Mouse (Mus musculus): ENCODE measurements around the gene Smarcc1. TPM values are rescaled to one million over a fixed set of nuclear protein-coding genes. Genes with fewer than 3 reads are reported as not detected.
A peak's percentile ranks its signal among the peaks of the same experiment; 100 is the strongest.
"Not testable (repeated sequence)": the region's sequence is repeated elsewhere in the genome, so short reads cannot be mapped to it uniquely, and the experiment has no call there.

Gene Smarcc1
- polyA plus RNA-seq, 1 experiment from 2014 or later, result 92.4 TPM

GRCm38 (mm10) chr9:110100627-110101600 is 16.6 kb upstream of the Smarcc1 start:
- Histone ChIP-seq H3K27me3 (no peaks in the 10 kb centered on the region), H3K4me3 (peak overlapping the region; percentile 95), H3K9ac (peak overlapping the region; percentile 82), H3K36me3 (peaks cover 73% of the 10 kb centered on the region), H3K4me2 (peak overlapping the region; percentile 79), H3K27ac (replicated peaks) (peak overlapping the region; percentile 63; the same call in 1 of the 2 replicates), H3K4me1 (replicated peaks) (peaks cover 11% of the 10 kb centered on the region), H3K9me3 (no peaks in the 10 kb centered on the region)
- peak; percentile 95 for ATAC-seq (ENCODE audit: low FRiP score, low read depth)
- 3% methylated on average over 41 of the region's 41 CpGs for WGBS

- Histone ChIP-seq H3K4me1 (replicated peaks) (peaks cover 24% of the 10 kb centered on the region), H3K4me2 (peak overlapping the region; percentile 68), H3K27me3 (no peaks in the 10 kb centered on the region), H3K4me3 (peak overlapping the region; percentile 91), H3K9ac (peak overlapping the region; percentile 82), H3K27ac (replicated peaks) (peak overlapping the region; percentile 96), H3K36me3 (peaks cover 32% of the 10 kb centered on the region), H3K9me3 (no peaks in the 10 kb centered on the region)
- 4% methylated on average over 10 of the region's 10 CpGs for whole genome bisulfite sequencing
- no peak; the same call in 1 of the 2 replicates for ATAC-seq (ENCODE audit: low FRiP score, low read depth)
Observed at GRCm38 (mm10) chr9:110116353-110116976, 1.0 kb upstream of the Smarcc1 start.

- peak; percentile 27; the same call in 1 of the 2 replicates for ATAC-seq (ENCODE audit: low FRiP score, low read depth)
- Histone ChIP-seq H3K27me3 (no peaks in the 10 kb centered on the region), H3K4me1 (replicated peaks) (peaks cover 24% of the 10 kb centered on the region), H3K9me3 (no peaks in the 10 kb centered on the region), H3K4me3 (peak within 1 kb of the TSS; percentile 91), H3K9ac (peak within 1 kb of the TSS; percentile 82), H3K36me3 (peaks cover 21% of the 10 kb centered on the region), H3K4me2 (peak within 1 kb of the TSS; percentile 68), H3K27ac (replicated peaks) (peak within 1 kb of the TSS; percentile 96)
- WGBS, result 1% methylated on average over 16 of the region's 17 CpGs
Observed at GRCm38 (mm10) chr9:110117779-110118139, 251 bp downstream of the Smarcc1 start, which contains the start of gene Dhx30. TSS of gene Dhx30 (minus strand) at chr9:110117830.

GRCm38 (mm10) chr9:110118249-110118648 is 741 bp downstream of the Smarcc1 start:
- Histone ChIP-seq H3K9ac (peak overlapping the region; percentile 82), H3K9me3 (no peaks in the 10 kb centered on the region), H3K4me2 (peak overlapping the region; percentile 68), H3K27me3 (no peaks in the 10 kb centered on the region), H3K27ac (replicated peaks) (peak overlapping the region; percentile 96; the same call in 1 of the 2 replicates), H3K4me1 (replicated peaks) (peaks cover 24% of the 10 kb centered on the region), H3K4me3 (peak overlapping the region; percentile 91), H3K36me3 (peaks cover 16% of the 10 kb centered on the region)
- ATAC-seq (ENCODE audit: low FRiP score, low read depth), result no peak
- 34% methylated on average over 1 of the region's 1 CpGs for WGBS

- WGBS, result 78% methylated on average over 4 of the region's 4 CpGs
Observed at GRCm38 (mm10) chr9:110121424-110121823, 3.9 kb downstream of the Smarcc1 start.

GRCm38 (mm10) chr9:110123322-110123721 is 5.8 kb downstream of the Smarcc1 start:
- Histone ChIP-seq H3K36me3 (no peaks in the 10 kb centered on the region), H3K9me3 (no peaks in the 10 kb centered on the region), H3K27me3 (no peaks in the 10 kb centered on the region), H3K9ac (no peak overlapping the region), H3K4me2 (no peak overlapping the region), H3K27ac (replicated peaks) (no peak overlapping the region), H3K4me1 (replicated peaks) (peaks cover 9% of the 10 kb centered on the region), H3K4me3 (no peak overlapping the region)
- ATAC-seq (ENCODE audit: low FRiP score, low read depth), result no peak
- WGBS, result 83% methylated on average over 2 of the region's 2 CpGs

More at GRCm38 (mm10) chr9:110121424-110121823, 3.9 kb downstream of the Smarcc1 start:
- Histone ChIP-seq H3K36me3 (no peaks in the 10 kb centered on the region), H3K9ac (no peak overlapping the region), H3K27ac (replicated peaks) (no peak overlapping the region), H3K4me1 (replicated peaks) (peaks cover 14% of the 10 kb centered on the region), H3K9me3 (no peaks in the 10 kb centered on the region), H3K27me3 (no peaks in the 10 kb centered on the region), H3K4me3 (no peak overlapping the region), H3K4me2 (no peak overlapping the region)
- no peak for ATAC-seq (ENCODE audit: low FRiP score, low read depth)

GRCm38 (mm10) chr9:110124008-110124540 is 6.6 kb downstream of the Smarcc1 start:
- not testable (repeated sequence) for H3K4me1 ChIP-seq (replicated peaks); H3K4me3 ChIP-seq; ATAC-seq (ENCODE audit: low FRiP score, low read depth); H3K27ac ChIP-seq (replicated peaks); H3K36me3 ChIP-seq; H3K9ac ChIP-seq; H3K27me3 ChIP-seq; H3K4me2 ChIP-seq; H3K9me3 ChIP-seq
- WGBS, result 47% methylated on average over 2 of the region's 2 CpGs

GRCm38 (mm10) chr9:110130896-110131524 is 13.5 kb downstream of the Smarcc1 start:
- 31% methylated on average over 10 of the region's 10 CpGs for WGBS
- Histone ChIP-seq H3K9me3 (no peaks in the 10 kb centered on the region), H3K4me2 (peak overlapping the region; percentile 58), H3K9ac (peak overlapping the region; percentile 64), H3K27ac (replicated peaks) (peak overlapping the region; percentile 91), H3K4me3 (peak overlapping the region; percentile 65), H3K27me3 (no peaks in the 10 kb centered on the region), H3K4me1 (replicated peaks) (peaks cover 35% of the 10 kb centered on the region), H3K36me3 (peaks cover 3% of the 10 kb centered on the region; the same call in 1 of the 2 replicates)
- ATAC-seq (ENCODE audit: low FRiP score, low read depth), result no peak

GRCm38 (mm10) chr9:110131525-110132197 is 14.2 kb downstream of the Smarcc1 start:
- peak overlapping the region; percentile 64 for H3K4me2 ChIP-seq
- H3K27ac ChIP-seq (replicated peaks), result peak overlapping the region; percentile 91
- H3K4me1 ChIP-seq (replicated peaks), result peaks cover 35% of the 10 kb centered on the region
- ATAC-seq (ENCODE audit: low FRiP score, low read depth), result peak; percentile 97
- H3K27me3 ChIP-seq, result no peaks in the 10 kb centered on the region
- H3K4me3 ChIP-seq, result peak overlapping the region; percentile 65
- under 1% methylated on average over 58 of the region's 64 CpGs for WGBS
- H3K36me3 ChIP-seq, result peaks cover 3% of the 10 kb centered on the region; the same call in 1 of the 2 replicates
- H3K9me3 ChIP-seq, result no peaks in the 10 kb centered on the region
- H3K9ac ChIP-seq, result peak overlapping the region; percentile 75

GRCm38 (mm10) chr9:110132201-110132605 is 14.7 kb downstream of the Smarcc1 start:
- Histone ChIP-seq H3K4me1 (replicated peaks) (peaks cover 35% of the 10 kb centered on the region), H3K9me3 (no peaks in the 10 kb centered on the region), H3K4me3 (peak overlapping the region; percentile 65), H3K27ac (replicated peaks) (peak overlapping the region; percentile 91), H3K36me3 (peaks cover 5% of the 10 kb centered on the region), H3K27me3 (no peaks in the 10 kb centered on the region), H3K4me2 (peak overlapping the region; percentile 64), H3K9ac (peak overlapping the region; percentile 75)
- WGBS, result 0% methylated on average over 30 of the region's 38 CpGs
- ATAC-seq (ENCODE audit: low FRiP score, low read depth), result peak; percentile 81

GRCm38 (mm10) chr9:110132921-110133320 is 15.4 kb downstream of the Smarcc1 start:
- Histone ChIP-seq H3K4me1 (replicated peaks) (peaks cover 35% of the 10 kb centered on the region), H3K27me3 (no peaks in the 10 kb centered on the region), H3K4me3 (peak overlapping the region; percentile 65), H3K9ac (no peak overlapping the region), H3K27ac (replicated peaks) (no peak overlapping the region), H3K36me3 (peaks cover 9% of the 10 kb centered on the region), H3K9me3 (no peaks in the 10 kb centered on the region), H3K4me2 (peak overlapping the region; percentile 64)
- ATAC-seq (ENCODE audit: low FRiP score, low read depth), result no peak
- WGBS, result 63% methylated on average over 6 of the region's 6 CpGs
